Mouse (Mus musculus) duodenum, adult 2 months (tissue): ENCODE measurements around the gene Olfr513. TPM values are rescaled to one million over a fixed set of nuclear protein-coding genes. Genes with fewer than 3 reads are reported as not detected.

Source experiments
- polyA plus RNA-seq: library from polyadenylated mRNA; depleted of rRNA; stranded (reverse); fragments of >200 nt; gene quantifications from 2 replicates; pipeline ENCODE4 v1.2.3, GENCODE M21; 2012; ENCODE audit warnings: low replicate concordance; rRNA removed

Gene Olfr513
- polyA plus RNA-seq: not detected in 2 replicates

DNA sequence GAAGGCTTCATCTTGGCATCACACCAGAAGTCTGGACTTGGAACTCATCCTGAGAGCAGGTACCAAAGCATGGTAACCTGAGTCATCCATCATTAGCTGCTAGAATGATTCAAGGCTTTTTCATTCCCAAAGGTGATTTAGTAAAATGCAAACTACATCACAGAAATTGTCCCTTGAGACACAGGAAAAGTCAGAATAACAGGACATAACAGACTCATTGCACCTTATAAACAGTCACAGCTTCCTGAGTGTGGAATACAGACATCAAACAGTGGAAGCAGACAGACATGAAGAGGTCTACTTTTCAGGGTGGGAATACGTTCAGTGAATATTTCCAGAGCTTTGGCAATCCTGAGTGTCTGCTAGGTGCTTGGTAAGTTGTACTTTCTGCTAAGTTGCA is at the start of gene Olfr513:
Gene Olfr513, plus strand, starts transcription at position 301 of the 400 bp plus-strand sequence.

DNA sequence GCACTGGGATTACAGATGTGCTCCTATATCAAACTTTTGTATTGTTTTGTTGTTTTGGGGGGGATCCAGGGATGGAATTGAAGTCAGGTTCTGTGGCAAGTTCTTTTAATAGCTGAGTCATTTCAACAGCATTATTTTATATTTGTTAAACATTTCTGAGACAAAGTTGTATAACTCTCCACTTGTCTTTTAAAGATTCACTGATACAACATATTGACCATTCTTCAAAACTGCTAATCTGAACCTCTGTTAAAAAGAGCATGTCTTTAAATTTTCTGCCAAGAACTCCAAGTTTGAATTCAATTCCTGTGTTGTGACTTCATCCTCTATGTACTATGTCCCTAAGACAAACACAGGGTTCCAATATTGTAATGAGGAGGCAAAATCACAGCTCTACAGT is 37.8 kb upstream of the Olfr513 start, which contains the start of gene Olfr512:
Gene Olfr512, plus strand, starts transcription at position 301 of the 400 bp plus-strand sequence.

Other genes with a start within 250 kb of the Olfr513 start
- not detected in 2 replicates for gene Olfr502, start 225.9 kb upstream of the Olfr513 start, polyA plus RNA-seq
- gene Olfr503, start 206.4 kb upstream of the Olfr513 start, polyA plus RNA-seq: not detected in 2 replicates
- not detected in 2 replicates for gene Olfr504, start 185.2 kb upstream of the Olfr513 start, polyA plus RNA-seq
- gene Olfr506, start 140.2 kb upstream of the Olfr513 start, polyA plus RNA-seq: not detected in 2 replicates
- not detected in 2 replicates for gene Olfr507, start 129.2 kb upstream of the Olfr513 start, polyA plus RNA-seq
- not detected in 2 replicates for gene Olfr508, start 121.0 kb upstream of the Olfr513 start, polyA plus RNA-seq
- 0.02 TPM in 1 of 2 replicates, not detected in the other for gene Olfr509, start 99.1 kb upstream of the Olfr513 start, polyA plus RNA-seq
- not detected in 2 replicates for gene Olfr510, start 84.6 kb upstream of the Olfr513 start, polyA plus RNA-seq
- gene Olfr512, start 37.7 kb upstream of the Olfr513 start, polyA plus RNA-seq: not detected in 2 replicates
- gene Olfr514, start 75.0 kb downstream of the Olfr513 start, polyA plus RNA-seq: not detected in 2 replicates
- gene Olfr516, start 99.6 kb downstream of the Olfr513 start, polyA plus RNA-seq: not detected in 2 replicates
- not detected in 2 replicates for gene Olfr517, start 121.4 kb downstream of the Olfr513 start, polyA plus RNA-seq
- not detected in 2 replicates for gene Olfr518, start 134.0 kb downstream of the Olfr513 start, polyA plus RNA-seq
- gene Olfr519, start 143.4 kb downstream of the Olfr513 start, polyA plus RNA-seq: not detected in 2 replicates
- 0.04 and 0.07 TPM in 2 replicates for gene Nlrp10, start 179.2 kb downstream of the Olfr513 start, polyA plus RNA-seq
- 278 and 415 TPM in 2 replicates for gene Eif3f, start 183.4 kb downstream of the Olfr513 start, polyA plus RNA-seq
- gene Tub, start 199.4 kb downstream of the Olfr513 start, polyA plus RNA-seq: 0.44 and 0.92 TPM in 2 replicates